Mouse (Mus musculus) frontal cortex, adult 2 months (tissue): Measurements from ENCODE around the gene Acin1. TPM values are rescaled to one million over a fixed set of nuclear protein-coding genes. Genes with fewer than 3 reads are reported as not detected.

ENCODE experiments used
- DNase-seq, 2 experiments: peaks; one replicate each; pipeline ENCODE4 v3.0.0; 2022; ENCODE audit warnings: low spot score in 1 of 2; ENCODE audit errors: extremely low spot score in 1 of 2
- polyA plus RNA-seq: library from polyadenylated mRNA; depleted of rRNA; stranded (reverse); fragments of >200 nt; gene quantifications from 2 replicates; pipeline ENCODE4 v1.2.3, GENCODE M21; 2012

The Acin1 gene
- polyA plus RNA-seq, 1 experiment = 246 TPM

- DNase-seq = no peak
These were observed 12.9 kb upstream of the Acin1 start for GRCm38 (mm10) chr14:54699586-54699985.

GRCm38 (mm10) chr14:54698733-54699132 lies 12.0 kb upstream of the Acin1 start, which contains the start of gene Gm29776:
Gene Gm29776, minus strand, starts transcription at chr14:54698833.
- DNase-seq = no peak

GRCm38 (mm10) chr14:54696752-54697151 lies 10.0 kb upstream of the Acin1 start:
- DNase-seq = no peak

- DNase-seq = no peak
These were observed 8.3 kb upstream of the Acin1 start for GRCm38 (mm10) chr14:54695042-54695441.

GRCm38 (mm10) chr14:54687251-54687650 lies 520 bp upstream of the Acin1 start:
- no peak for DNase-seq

GRCm38 (mm10) chr14:54686063-54686521 lies 639 bp downstream of the Acin1 start, which contains the start of gene 1700123O20Rik:
Gene 1700123O20Rik, plus strand, starts transcription at chr14:54686216.
- peak; percentile 66 to 78 for DNase-seq

- DNase-seq = no peak
These were observed 1.3 kb downstream of the Acin1 start for GRCm38 (mm10) chr14:54685471-54685870.

GRCm38 (mm10) chr14:54682396-54682795 lies 4.3 kb downstream of the Acin1 start:
- DNase-seq = no peak

- DNase-seq = no peak
These were observed 8.0 kb downstream of the Acin1 start for GRCm38 (mm10) chr14:54678657-54679304.

GRCm38 (mm10) chr14:54676290-54676689 lies 10.4 kb downstream of the Acin1 start:
- no peak for DNase-seq

- no peak for DNase-seq
These were observed 12.4 kb downstream of the Acin1 start for GRCm38 (mm10) chr14:54674317-54674716.

- peak in 1 of 2 experiments; percentile 71 for DNase-seq
These were observed 17.4 kb downstream of the Acin1 start for GRCm38 (mm10) chr14:54669381-54669780.

- peak; percentile 67 to 76 for DNase-seq
These were observed 22.1 kb downstream of the Acin1 start for GRCm38 (mm10) chr14:54664477-54665222.

GRCm38 (mm10) chr14:54660009-54660408 lies 26.7 kb downstream of the Acin1 start:
- peak in 1 of 2 experiments; percentile 67 for DNase-seq

- DNase-seq = peak; percentile 69 to 85
These were observed 33.2 kb downstream of the Acin1 start for GRCm38 (mm10) chr14:54653496-54653895.

- no peak for DNase-seq
These were observed 33.9 kb downstream of the Acin1 start for GRCm38 (mm10) chr14:54652787-54653186.

- DNase-seq = no peak
These were observed 35.2 kb downstream of the Acin1 start for GRCm38 (mm10) chr14:54651556-54651955.

GRCm38 (mm10) chr14:54650621-54651454 lies 35.9 kb downstream of the Acin1 start:
- peak; percentile 80 to 96 for DNase-seq

- DNase-seq = no peak
These were observed 38.8 kb downstream of the Acin1 start for GRCm38 (mm10) chr14:54647900-54648299.

GRCm38 (mm10) chr14:54646898-54647636 lies 39.7 kb downstream of the Acin1 start:
- DNase-seq = no peak
